Mouse (Mus musculus) CD4-positive, CD25-positive, alpha-beta regulatory T cell, adult 4 months (primary cell): ENCODE measurements around the gene Ppp1r26. TPM values are rescaled to one million over a fixed set of nuclear protein-coding genes. Genes with fewer than 3 reads are reported as not detected.
"Not testable (repeated sequence)": the region's sequence is repeated elsewhere in the genome, so short reads cannot be mapped to it uniquely, and the experiment has no call there.

Experiments
- ATAC-seq: one replicate; pipeline ENCODE4 v1.8.0; 2017
- polyA plus RNA-seq, 2 experiments: library from polyadenylated mRNA; unstranded; fragments of 100-300 nt; shearing (Covaris generic); gene quantifications; one replicate each; pipeline ENCODE4 v1.2.1; 2017

Ppp1r26 gene
- polyA plus RNA-seq, 2 experiments from 2014 or later = not detected

DNA sequence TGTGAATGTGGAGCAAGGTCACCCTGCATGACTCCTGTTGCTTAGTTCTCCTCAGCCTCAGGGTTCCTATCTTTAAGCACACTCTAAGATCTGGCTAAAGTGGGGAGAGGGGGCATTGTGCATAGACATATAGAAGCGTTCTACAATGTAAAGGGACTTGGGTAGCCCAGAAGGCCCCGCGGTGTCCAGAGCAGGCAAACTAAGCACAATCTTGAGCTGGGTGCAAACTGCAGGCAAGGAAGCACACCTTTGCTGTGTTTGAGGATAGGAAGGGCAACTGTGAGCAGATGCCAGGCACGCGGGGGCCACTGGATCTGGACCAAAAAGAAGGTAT, 452 bp upstream of the Ppp1r26 start:
- no peak for ATAC-seq

DNA sequence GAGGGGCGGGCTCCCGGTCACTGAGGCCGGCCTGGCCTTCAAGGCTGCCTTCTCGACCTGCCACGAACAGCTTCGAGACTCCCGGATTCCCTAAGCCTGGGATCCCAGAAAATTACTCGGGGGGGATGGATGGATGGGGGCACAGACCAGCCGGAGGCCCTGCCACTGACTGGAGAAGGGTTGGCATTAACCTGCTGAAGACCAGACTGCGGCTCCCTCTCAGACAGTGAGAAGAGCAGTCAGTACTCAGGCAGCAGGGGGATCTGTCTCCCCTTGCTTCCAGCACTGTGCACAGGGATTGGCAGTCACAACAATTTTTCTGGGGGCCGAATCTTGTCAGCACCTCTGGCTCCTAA, 693 bp downstream of the Ppp1r26 start:
- ATAC-seq = no peak

DNA sequence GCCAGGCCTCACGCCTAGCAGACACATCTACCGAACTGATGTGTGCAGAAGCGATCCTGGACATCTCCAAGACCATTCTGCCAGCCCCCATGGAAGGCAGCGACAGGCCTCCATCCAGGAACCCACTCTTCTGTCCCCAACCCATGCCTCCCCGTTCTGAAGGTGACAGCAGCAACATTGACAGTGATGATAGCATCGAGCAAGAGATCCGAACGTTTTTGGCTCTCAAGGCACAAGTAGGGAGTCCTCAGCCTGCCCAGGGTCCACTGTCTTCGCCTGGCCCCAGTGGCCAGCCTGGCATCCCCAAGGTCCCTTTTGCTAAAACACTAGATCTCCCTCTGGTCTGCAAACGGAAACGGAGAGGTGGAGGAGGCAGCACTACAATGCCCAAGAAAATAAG, 5.1 kb downstream of the Ppp1r26 start:
- ATAC-seq = no peak

DNA sequence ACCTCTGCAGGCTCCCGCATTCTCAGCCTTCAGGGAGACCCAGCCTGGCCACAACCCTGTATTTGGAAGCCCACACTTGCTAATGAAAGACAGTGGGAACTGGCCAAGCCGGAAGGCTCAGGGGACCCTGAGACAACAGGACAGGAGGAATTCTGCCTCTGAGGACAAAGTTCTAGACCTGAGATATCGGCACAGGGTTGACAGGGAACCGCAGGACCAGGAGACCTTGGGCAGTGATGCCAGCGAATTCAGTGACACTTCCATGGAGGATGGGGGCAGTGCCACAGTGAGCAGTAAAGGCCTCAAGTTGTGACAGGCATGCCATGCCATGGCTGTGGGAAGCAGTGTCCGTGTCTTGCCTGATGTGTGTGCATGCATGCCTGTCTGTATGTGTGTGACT, 6.9 kb downstream of the Ppp1r26 start:
- no peak for ATAC-seq

DNA sequence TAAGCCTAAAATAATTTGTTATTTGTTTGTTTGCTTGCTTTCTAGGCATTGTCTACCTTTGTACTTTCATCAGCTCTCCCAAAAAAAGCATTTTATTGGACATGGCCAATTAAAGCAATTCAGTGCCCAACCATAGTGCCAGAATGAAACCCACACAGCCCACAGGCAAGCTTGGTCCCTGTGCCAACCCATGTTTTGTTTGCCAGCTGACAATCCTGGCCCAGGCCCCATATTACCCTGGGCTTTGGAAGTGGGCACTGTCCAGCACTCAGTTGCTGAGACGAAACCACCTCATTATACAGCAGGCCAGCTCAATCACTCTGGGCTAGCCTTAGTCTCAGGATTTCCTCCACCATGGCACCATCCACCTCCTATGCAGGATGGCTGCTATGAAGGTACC, 10.0 kb downstream of the Ppp1r26 start:
- ATAC-seq = no peak

DNA sequence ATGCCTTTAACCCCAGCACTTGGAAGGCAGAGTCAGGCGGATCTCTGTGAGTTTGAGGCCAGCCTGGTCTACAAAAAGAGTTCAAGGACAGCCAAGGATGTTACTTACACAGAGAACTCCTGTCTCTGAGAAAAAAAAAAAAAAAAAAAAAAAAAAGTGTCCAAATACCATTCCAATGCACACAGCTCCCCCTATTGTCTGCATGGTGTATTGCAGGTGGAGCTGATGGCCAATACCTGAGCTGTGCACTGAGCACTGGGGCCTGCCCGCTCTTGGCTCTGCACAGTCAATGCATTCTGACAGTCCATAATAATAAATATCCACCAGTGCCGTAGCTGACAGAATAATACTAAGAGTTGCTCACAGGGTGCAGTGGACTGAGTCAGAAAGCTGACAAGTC, 17.3 kb downstream of the Ppp1r26 start:
- no peak for ATAC-seq

DNA sequence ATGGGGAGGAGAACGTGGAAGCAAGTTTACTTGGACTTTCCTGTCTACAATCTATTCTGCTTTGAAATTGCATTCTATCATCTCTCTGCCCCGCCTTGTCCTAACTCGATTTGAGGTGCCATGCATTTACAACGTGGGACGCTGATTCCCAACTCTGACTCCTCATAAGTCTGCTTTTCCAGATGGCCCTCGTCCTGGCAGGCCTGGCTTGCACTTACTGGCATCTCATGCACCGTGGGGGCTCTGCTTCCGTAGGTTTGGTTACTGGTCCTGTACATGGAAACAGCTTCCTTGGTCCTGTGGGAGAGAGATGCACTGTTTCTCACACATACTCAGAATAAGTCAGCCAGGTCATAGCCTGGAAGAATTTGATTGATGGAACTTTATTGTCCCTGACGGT, 18.3 kb downstream of the Ppp1r26 start:
- no peak for ATAC-seq

DNA sequence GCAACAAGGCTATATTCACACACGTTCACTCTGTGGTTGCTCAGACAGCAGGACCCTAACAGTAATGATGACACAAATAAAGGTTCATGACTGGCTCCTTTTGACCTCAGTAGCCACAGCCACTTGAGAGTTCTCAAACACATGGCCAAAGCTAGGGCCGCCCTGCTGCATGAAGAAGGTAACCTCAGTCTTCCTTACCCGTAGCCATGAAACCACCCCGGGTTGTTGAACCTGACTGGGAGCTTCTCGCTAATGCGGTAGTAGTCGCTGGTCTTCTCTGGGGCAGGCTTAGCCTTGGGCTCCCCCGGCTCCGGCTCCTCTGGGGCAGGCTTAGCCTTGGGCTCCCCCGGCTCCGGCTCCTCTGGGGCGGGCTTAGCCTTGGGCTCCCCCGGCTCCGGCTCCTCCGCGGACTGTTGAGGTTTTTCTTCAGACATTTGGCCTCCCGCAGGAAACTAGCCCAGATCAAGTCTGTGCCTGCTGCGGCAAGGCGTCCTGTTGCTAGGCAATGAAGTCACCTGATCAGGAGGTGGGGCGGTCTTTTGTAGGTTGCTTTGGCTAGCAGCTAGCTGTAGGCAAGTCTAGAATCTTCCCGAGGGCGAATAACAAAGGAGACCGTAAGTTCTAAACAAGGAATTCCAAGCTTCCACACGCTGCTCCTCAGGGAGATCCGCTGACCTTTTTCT, 19.4 kb downstream of the Ppp1r26 start, which contains the start of gene 1700007K13Rik:
1700007K13Rik (minus strand) TSS at position 497 of the 683 bp plus-strand sequence.
- ATAC-seq = peak; percentile 88

DNA sequence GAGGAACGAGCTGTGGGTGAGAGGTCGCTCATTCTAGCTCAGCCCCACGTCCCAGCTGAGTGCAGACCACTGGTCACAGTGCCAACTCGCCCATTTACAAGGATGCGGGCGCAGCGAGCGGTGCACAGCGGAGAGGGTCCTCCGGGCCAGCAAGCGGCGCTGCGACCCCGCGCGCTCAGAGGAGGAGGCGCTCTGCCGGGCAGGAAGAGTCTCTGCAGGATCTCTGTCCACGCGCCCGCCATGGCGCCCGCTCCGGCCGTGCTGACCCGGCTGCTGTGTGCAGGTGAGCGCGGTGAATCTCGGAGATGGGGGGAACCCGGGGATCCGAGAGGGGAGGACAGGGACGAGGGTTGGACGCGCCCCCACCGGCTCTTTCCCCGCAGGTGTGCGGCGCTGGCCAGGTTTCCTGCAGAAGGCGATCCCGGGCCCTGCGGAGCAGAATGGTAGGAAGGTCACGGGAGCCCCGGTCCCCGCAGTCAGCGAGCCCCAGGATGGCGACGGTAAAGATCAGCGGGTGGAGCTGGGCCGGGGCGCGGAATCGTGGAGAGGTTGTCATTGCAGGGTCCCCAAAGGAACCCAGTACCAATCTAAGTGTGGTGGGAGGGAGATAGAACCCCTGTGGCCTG, 21.4 kb downstream of the Ppp1r26 start, which contains the start of gene Mrps2:
Mrps2 (plus strand) TSS at position 207 of the 626 bp plus-strand sequence.
- ATAC-seq = peak; percentile 86

DNA sequence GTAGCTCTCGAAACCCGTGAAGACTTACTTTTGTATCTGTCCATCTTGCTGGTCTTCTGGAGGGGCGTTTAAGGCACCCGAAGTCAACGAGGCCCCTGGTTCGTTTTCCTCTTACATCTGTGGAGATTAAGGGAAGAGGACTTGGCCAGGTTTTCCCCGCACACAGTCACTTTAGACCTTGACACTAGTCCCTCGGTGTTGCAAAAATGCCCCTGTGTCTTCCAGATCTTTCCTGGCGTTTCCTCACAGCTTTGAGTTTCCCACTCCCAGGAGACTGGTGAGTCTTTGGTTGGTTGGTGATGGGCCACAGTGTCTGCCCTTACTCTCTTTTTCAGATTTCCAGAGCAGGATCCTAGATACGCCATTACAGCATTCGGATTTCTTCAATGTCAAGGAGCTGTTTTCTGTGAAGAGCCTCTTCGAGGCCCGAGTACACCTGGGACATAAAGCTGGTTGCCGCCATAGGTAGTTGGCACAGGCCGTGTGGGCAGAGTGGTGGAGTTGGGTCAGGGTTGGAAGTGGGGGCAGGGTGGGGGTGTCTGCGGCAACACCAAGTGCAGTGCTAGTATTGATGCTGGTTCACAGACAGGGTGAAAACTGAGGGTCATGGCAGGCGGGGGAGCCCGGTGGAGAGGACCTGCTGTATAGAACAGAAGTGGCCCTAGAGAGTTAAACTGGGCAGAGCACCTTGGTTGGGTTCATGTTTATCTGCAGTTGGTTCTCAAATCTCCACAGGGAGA, 22.1 kb downstream of the Ppp1r26 start:
- no peak for ATAC-seq

DNA sequence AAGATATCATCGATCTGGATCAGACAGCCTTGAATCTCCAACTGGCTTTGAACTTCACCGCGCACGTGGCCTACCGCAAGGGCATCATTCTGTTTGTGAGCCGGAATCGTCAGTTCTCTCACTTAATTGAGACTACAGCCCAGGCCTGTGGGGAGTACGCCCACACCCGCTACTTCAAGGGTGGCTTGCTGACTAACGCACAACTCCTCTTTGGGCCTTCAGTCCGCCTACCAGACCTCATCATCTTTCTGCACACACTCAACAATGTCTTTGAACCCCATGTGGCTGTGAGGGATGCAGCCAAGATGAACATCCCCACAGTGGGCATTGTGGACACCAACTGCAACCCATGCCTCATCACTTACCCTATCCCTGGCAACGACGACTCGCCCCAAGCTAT, 22.9 kb downstream of the Ppp1r26 start:
- no peak for ATAC-seq

DNA sequence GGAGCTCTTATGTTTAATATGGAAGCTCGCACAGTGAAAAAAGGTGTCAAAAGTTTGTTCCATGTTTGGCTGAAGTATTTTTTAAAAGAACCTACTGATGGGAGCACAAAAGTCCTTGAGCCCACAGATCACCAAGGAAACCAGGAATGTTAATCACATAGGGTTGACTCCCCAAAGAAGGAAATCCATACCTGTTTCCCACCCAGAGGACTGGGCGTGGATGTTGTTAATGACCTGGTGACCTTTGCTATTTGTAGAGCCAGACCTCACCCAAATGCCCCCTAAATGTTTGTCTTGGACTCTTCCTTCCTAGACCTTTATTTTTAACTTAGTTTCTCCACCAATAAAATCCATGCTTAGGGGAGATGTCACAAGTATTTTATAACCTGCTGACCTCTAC, 24.0 kb downstream of the Ppp1r26 start:
- no peak for ATAC-seq

DNA sequence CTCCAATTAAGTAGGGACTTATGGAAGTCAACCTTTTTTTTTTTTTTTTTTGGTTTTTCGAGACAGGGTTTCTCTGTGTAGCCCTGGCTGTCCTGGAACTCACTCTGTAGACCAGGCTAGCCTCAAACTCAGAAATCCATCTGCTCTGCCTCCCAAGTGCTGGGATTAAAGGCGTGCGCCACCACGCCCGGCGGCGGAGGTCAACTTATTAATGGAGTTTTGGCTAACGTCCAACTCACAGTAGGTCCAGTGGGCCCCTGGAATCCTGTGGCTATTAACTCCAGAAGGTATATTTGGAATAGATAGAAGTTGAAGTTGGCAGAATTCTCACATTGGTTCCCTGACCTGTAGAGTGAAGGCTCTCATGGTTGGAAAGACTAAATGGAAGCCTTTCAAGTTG, 25.4 kb downstream of the Ppp1r26 start:
- ATAC-seq = not testable (repeated sequence)

DNA sequence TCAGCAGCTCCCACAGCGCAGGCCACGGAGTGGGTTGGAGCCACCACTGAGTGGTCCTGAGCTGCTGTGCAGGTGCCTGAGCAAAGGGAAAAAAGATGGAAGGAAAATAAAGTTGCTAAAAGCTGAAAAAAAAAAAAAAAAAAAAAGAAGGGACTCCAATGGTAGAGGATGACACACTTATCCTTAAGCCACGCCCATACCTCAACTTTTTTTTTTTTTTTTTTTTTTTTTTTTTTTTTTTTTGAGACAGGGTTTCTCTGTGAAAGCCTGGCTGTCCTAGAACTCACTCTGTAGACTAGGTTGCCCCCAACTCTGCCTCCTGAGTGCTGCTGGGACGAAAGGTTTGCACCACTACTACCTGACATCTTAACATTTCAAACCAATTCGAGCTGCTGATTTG, 31.4 kb downstream of the Ppp1r26 start:
- not testable (repeated sequence) for ATAC-seq

DNA sequence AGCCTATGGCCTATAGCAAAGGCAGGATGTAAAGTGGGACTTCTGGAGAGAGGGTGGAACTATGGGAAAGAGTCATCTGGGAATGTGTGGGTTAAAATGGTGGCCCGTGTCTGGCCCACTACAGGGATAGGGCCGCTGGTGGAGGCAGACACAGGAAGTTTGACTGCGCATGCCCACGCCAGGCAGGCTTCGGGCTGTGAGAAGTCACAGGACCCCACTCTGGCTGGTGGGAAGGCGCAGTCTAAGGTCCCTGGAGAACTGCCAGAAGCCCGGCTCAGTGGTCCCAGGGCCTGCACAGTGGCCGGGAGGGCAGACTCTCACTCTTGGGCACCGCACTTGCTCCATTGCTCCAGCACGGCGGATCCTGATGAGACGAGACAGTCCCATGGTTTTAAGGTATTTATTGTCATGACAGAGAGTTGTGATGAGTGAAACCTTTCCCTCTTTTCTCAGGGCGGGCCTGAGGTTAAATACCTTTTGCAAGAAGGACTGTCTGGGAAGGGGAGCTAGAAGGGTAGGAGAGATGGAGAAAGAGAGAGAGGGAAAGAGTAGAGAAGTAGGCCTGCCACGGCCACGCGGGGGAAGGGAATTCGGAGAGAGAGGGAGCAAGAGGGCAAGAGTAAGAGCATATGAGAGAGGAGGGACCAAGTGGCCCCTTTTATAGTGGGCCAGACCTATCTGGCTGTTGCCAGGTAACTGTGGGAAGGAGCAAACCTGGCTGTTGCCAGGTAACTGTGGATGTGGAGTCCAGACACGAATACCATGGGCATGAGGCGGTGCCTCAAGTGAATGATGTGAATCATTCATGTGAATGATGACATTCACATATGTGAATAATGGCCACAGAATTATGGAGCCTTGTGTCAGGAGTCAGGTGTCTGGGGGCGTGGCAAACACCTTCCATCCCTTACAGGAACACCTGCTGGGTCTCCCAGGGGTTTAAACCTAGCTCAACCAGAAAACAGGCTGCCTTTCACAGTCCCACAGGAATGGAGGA, 32.9 kb downstream of the Ppp1r26 start:
- no peak for ATAC-seq

DNA sequence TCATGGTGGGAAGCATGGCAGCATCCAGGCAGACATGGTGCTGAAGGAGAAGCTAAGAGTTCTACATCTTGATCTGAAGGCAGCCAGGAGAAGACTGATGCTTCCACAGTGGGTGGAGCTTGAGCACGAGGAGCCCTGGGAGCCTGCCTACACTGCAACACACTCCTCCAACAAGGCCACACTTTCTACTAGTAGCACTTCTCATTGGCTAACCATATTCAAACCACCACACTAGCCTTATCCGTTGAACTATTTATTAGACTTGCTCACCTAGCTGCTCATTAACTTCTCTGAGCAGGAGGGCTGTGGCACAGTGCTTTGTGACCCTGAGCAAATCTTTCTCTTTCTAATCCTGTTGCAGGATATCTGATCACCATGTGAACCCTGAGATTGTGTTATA, 37.3 kb downstream of the Ppp1r26 start:
- no peak for ATAC-seq

DNA sequence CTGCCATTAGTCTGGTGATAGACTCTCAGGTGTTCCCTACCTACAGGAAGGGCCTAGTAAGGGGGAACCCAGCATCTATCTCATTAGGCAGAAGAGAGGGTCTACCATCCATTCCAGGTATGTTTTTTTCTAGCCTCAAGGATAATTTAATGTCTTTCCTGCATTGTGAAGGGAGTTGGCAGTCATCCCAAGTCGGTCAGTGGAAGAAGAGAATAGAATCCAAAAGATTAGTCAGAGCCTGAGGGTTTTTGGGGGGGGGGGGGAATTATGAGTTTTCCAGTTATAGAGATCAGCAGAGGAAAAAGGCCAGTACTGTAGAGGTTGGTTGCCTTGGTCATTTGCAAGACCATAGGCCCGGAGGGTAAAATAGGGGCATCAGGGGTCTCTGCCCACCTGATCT, 47.9 kb downstream of the Ppp1r26 start:
- no peak for ATAC-seq

DNA sequence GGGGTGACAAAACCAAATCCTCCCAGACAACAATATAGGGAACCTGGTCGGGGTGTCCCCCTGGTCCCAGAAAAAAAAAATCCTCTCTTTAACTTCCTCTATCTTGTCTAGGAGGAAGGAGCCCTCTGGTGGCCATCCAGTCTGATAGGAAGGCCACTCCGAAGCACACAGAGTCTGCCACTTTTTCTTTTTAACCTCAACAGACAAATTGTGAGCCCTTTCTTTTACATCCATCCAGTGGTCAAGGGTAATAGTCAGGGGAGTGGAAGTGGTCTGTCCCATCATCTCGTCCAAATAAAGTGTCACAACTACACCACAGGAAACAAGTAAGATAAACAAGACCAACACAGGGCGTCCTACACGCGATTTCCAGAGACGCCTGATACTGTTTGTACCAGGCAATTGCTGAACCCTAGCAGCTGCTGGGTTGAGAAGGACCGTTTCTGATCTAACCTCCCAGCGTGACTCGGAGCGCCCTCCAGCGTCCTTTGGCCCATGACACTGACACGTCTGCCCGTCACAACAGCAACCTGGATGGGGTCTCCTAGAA, 48.7 kb downstream of the Ppp1r26 start:
- ATAC-seq = no peak

DNA sequence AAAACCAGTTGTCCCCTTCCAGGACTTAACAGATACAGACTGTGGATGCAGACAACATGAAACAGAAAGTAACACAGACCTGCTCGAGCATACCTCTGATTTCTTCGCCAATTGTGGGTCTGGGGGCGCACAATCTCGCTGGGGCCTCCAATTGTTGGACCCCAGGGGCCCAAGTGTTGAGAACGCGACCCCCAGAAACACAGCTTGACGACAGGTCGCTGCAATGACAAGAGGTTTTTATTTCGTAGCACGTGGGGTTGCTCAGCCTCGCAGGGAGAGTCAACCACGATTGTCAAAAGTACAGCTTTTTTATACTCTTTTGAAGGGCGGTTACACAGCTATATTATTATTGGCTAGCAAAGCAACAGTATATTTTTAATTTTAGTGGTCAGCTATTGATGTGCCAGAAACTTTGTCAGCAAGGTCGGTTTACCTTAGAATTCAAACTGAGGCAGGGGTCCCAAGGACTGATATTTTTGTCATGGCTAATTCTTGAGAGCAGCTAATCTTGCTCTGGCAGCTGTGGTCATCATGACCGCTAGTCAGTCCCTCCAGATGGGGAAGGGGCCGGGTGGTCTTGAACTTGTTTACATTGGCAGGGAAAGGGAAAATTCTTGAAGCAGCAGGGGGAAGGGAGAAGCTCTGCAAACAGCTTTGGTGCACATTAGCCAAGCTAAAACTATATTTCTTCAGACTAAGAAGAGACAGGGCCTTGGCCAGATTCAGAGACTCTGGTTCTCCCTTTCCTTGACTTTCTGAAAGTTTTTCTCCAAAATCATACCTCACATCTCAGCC, 49.4 kb downstream of the Ppp1r26 start:
- ATAC-seq = no peak

DNA sequence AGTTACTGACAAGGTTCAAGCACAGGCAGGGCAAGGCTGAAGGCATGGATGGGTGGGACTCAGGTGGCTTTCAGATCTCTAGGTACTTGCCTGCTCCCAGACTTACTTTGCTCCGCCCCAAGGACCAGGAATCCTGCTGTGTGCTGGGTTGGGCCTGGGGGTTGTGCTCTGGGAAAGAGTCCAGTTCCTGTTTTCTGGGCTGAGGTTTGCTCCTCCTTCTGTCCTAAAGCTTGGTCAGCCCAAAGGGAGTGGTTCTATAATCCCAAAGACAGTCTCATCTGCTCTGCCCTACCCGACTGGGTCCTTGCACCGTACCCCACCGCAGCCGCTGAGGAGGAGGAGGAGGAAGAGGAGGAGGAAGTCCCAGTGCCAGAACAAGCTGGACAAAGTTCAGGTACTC, 50.1 kb downstream of the Ppp1r26 start, which contains the start of gene Gbgt1:
Gbgt1 (plus strand) TSS at position 221 of the 400 bp plus-strand sequence.
- no peak for ATAC-seq

DNA sequence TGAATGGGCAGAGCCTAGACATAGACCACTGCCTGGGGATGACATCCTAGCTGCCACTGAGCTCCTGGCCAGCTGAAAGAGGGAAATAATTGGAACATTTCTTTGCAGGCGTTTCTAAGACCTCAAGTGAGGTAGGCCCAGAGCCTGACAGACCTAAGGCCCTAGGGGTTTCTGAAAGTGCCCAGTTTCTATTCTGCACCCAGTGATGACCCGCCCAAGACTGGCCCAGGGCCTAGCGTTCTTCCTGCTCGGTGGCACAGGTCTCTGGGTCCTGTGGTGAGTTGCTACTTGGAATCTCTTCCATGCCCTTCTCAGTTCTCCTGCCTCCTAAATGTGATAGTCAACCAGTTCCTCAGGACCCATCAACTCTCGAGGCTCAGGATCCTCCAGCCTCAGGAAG, 51.0 kb downstream of the Ppp1r26 start:
- ATAC-seq = no peak
